Mouse (Mus musculus): Measurements from ENCODE around the gene Cdipt.

DNA sequence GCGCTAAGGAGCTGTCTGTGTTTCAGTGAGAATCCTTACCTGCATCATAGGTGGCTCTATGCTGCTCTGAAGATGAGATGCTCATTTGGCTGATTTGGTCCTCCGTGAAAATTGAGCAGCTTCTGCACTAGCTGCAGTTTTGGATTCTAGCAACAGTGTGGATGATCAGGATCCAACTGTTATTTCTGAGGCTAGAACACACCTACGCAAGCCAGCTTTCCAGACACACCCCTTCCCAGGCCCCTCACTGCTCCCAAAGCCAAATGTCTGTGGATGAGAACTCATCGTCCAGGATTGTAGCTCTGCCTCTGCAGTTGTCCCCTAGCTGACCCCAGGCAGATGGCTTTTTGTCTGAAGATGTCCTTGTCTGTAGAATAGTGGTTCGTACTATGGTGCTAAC, 14.6 kb upstream of the Cdipt start:
- no peak for TF ChIP-seq POLR2A (IDR thresholded peaks at IDR 0.05; ENCODE audit: control insufficient read depth in 1 of 2, insufficient read depth in 1 of 2, low read depth in 1 of 2, low read length in 2 of 2, poor library complexity in 1 of 2)
- no peak for TF ChIP-seq ZKSCAN1 (IDR thresholded peaks at IDR 0.05; ENCODE audit: low read depth, low read length)
- TF ChIP-seq ELF1 (IDR thresholded peaks at IDR 0.05; ENCODE audit: low read depth, low read length), result no peak
- TF ChIP-seq CTCF (IDR thresholded peaks at IDR 0.05 in 2 of 3, conservative IDR thresholded peaks at IDR 0.05 in 1 of 3; ENCODE audit: control insufficient read depth in 1 of 3, insufficient read depth in 1 of 3, low read depth in 2 of 3, low read length in 3 of 3, poor library complexity in 1 of 3, severe bottlenecking in 1 of 3), result no peak; a peak in 1 of 6 replicates
- TF ChIP-seq CHD2 (IDR thresholded peaks at IDR 0.05; ENCODE audit: low read length), result no peak
- TF ChIP-seq MAZ (IDR thresholded peaks at IDR 0.05; ENCODE audit: low read depth, low read length), result no peak
- TF ChIP-seq RAD21 (IDR thresholded peaks at IDR 0.05; ENCODE audit: low read depth, low read length), result no peak
- no peak for TF ChIP-seq POLR2AphosphoS2 (IDR thresholded peaks at IDR 0.05; ENCODE audit: low read length)
- no peak for TF ChIP-seq MEF2A (IDR thresholded peaks at IDR 0.05; ENCODE audit: extremely low read depth, insufficient replicate concordance, low read depth, low read length, poor library complexity, severe bottlenecking)
- TF ChIP-seq MAX (IDR thresholded peaks at IDR 0.05; ENCODE audit: low read length), result no peak
- TF ChIP-seq NRF1 (IDR thresholded peaks at IDR 0.05; ENCODE audit: insufficient read depth, low read depth, low read length, poor library complexity, severe bottlenecking), result no peak
